Mouse (Mus musculus) limb, embryonic 12.5 days (tissue): ENCODE measurements around the gene Amz1. TPM values are rescaled to one million over a fixed set of nuclear protein-coding genes. Genes with fewer than 3 reads are reported as not detected.

Experiments used
- ATAC-seq: fragments of 200-750 bp; cut with Nextera tagmentation; 2 replicates; pipeline ENCODE4 v1.8.0; 2017; ENCODE audit warnings: low read depth, moderate TSS enrichment; ENCODE audit not compliant: insufficient number of reproducible peaks, insufficient read depth, low FRiP score, low TSS enrichment
- H3K27ac ChIP-seq: fragments of 300-500 bp; sonication (generic); 2 replicates; pipeline ENCODE4 v1.5.1; 2016; ENCODE audit warnings: mild to moderate bottlenecking, moderate library complexity
- H3K27me3 ChIP-seq: fragments of 300-500 bp; sonication (generic); 2 replicates; pipeline ENCODE4 v1.6.1; 2016; ENCODE audit warnings: mild to moderate bottlenecking, moderate library complexity
- H3K36me3 ChIP-seq: fragments of 300-500 bp; sonication (generic); 2 replicates; pipeline ENCODE4 v1.6.1; 2016; ENCODE audit warnings: mild to moderate bottlenecking, moderate library complexity
- H3K4me1 ChIP-seq: fragments of 300-500 bp; sonication (generic); replicated peaks from 2 replicates; pipeline ENCODE4 v1.6.1; 2016
- H3K4me2 ChIP-seq: fragments of 300-500 bp; sonication (generic); 2 replicates; pipeline ENCODE4 v1.6.1; 2016; ENCODE audit warnings: mild to moderate bottlenecking, moderate library complexity
- H3K4me3 ChIP-seq: fragments of 300-500 bp; sonication (generic); replicated peaks from 2 replicates; pipeline ENCODE4 v1.5.1; 2016; ENCODE audit warnings: mild to moderate bottlenecking
- H3K9ac ChIP-seq: fragments of 300-500 bp; sonication (generic); replicated peaks from 2 replicates; pipeline ENCODE4 v1.6.1; 2016; ENCODE audit warnings: mild to moderate bottlenecking, moderate library complexity
- H3K9me3 ChIP-seq: fragments of 300-500 bp; sonication (generic); 2 replicates; pipeline ENCODE4 v1.6.1; 2016; ENCODE audit warnings: mild to moderate bottlenecking, moderate library complexity
- WGBS: fragments of 180-500 bp; shearing (Covaris S2); methylation state at CpG from one replicate; pipeline ENCODE4 v1.1.7; 2016; 5-methylcytosine and 5-hydroxymethylcytosine counted together
- polyA plus RNA-seq: library from polyadenylated mRNA; unstranded; fragments of >200 nt; fragmentation: Nextera tagmentation; extraction: Ambion mirVana; gene quantifications from 2 replicates; pipeline ENCODE4 v1.2.1, GENCODE M21; 2016

The Amz1 gene
- polyA plus RNA-seq, 1 experiment from 2014 or later: 0.89 TPM

DNA sequence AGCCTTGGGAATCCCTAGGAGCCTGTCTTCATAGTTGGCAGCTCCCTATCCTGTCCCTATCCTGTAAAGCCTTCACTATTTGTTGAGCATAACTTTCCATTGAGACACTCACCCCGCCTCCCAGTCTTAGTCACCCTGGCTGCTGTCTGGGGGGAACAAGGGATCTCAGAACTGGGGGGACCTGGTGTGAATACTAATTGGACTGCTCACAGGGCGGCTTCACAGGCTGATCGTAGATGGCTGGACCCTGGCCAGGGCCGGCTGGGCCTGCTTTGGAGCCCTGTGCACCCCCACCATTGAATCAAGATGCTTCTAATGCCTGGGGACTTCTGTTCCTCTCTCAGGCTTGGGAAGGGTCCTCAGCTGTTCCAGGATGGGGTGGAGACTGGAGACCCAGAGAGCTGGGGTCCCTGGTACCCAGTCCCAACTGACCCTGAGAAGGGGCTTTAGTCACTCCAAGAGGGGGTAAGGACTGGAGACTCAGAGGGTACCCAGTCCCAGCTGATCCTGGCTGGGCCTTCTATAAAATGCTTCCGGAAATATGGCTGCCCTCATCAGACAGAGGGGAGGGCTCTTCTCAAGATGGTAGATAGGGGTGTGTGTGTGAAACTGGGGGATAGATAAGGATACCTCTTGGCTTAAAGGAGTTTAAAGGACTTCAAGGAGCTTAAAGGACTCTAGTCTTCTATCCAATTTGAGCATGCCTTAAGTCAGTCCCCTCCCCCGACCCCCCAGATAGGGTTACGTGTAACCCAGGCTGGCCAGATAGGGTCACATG lies 2.3 kb downstream of the Amz1 start:
- 83% methylated on average over 7 of the region's 7 CpGs for WGBS
- H3K36me3 ChIP-seq: no peaks in the 10 kb centered on the region
- no peak overlapping the region for H3K27ac ChIP-seq
- H3K9ac ChIP-seq: no peak overlapping the region
- H3K9me3 ChIP-seq: no peaks in the 10 kb centered on the region
- no peaks in the 10 kb centered on the region for H3K4me1 ChIP-seq
- ATAC-seq: 0 out of 2 replicates have a peak, but pooled peaks have one; percentile 21
- no peaks in the 10 kb centered on the region for H3K27me3 ChIP-seq
- no peak overlapping the region for H3K4me3 ChIP-seq
- no peak overlapping the region for H3K4me2 ChIP-seq

DNA sequence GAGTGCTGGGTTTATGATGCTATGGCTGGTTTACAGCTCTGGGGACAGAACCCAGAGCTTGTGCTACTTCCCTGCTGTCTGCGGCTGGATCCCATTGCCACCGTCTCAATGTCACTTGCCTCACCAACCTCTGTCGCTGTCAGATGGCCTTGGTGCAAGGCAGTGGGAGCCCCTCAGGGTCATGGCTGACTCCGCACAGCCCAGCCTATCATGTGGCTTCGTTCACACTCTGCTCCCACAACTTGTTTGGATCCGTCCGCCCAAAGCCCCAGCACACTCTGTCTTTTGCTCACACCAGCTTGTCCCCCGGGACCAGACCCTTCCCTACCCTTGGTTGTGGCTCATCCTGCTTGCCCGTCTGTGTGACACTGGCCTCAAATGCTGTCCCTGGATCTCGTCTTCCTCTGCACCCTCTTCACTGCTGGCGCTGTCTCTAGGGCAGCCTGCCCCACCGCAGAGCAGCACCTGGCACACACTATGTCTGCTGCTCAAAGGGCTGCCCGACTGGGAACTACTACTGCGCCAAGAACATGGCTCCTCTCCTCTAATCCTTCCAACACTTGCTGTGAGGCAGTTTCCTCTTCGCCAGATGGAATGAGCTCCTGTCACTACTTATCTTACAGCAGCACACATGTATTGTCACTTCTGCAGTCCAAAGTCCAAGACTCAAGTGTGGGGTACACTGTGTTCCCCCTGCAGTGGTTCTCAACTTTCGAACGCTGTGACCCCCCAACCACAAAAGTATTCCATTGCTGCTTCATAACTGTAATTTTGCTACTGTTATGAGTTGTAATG lies 3.2 kb downstream of the Amz1 start:
- no peaks in the 10 kb centered on the region for H3K27me3 ChIP-seq
- no peak for ATAC-seq
- WGBS: 79% methylated on average over 17 of the region's 17 CpGs

DNA sequence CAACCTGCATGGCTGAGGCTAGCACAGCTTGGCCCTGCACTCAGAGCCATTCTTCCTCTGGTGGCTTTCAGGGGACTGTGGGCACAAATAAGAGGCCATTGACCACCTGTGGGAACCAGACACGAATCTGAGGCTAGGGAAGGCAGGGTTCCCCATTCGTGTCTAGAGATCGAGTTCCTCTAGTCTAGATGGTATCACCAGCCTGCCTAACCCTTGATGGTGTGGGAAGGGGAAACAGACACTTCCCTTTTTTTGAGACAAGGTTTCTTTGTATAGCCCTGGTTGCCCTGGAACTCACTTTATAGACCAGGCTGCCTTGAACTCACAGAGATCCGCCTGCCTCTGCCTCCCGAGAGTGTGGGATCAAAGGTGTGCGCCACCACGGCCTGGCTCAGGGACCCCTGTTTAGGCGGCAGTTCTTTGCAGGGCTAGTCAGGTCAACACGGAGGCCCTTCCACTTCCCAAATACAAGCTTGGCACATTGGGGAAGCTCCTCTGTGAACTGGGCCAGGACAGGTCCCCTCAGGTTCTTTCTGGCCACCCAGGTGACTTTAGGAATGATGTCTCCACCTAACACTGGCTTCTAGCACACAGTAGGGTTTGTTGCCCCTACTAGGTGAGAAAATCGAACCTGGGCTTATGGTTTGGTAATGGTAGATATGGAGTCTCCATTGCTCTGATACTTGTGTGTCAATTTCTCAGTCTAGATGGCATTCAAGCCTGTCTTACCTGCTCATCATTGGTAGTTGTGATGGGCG lies 7.3 kb downstream of the Amz1 start:
- H3K36me3 ChIP-seq: no peaks in the 10 kb centered on the region
- H3K9me3 ChIP-seq: peaks cover 4% of the 10 kb centered on the region; the same call in 1 of the 2 replicates

More for the DNA sequence above, 3.2 kb downstream of the Amz1 start:
- Histone ChIP-seq H3K9ac (no peak overlapping the region), H3K27ac (no peak overlapping the region), H3K4me1 (no peaks in the 10 kb centered on the region), H3K4me3 (no peak overlapping the region), H3K9me3 (no peaks in the 10 kb centered on the region), H3K36me3 (no peaks in the 10 kb centered on the region), H3K4me2 (no peak overlapping the region)

GRCm38 (mm10) chr5:140732195-140732594 lies 8.3 kb downstream of the Amz1 start:
- Histone ChIP-seq H3K4me2 (no peak overlapping the region), H3K9ac (no peak overlapping the region), H3K27me3 (peaks cover 38% of the 10 kb centered on the region), H3K36me3 (no peaks in the 10 kb centered on the region), H3K27ac (no peak overlapping the region), H3K4me3 (no peak overlapping the region), H3K9me3 (peaks cover 8% of the 10 kb centered on the region; the same call in 1 of the 2 replicates), H3K4me1 (peaks cover 9% of the 10 kb centered on the region)
- 68% methylated on average over 4 of the region's 4 CpGs for WGBS
- ATAC-seq: no peak

More for the DNA sequence above, 7.3 kb downstream of the Amz1 start:
- no peak overlapping the region for H3K4me2 ChIP-seq
- H3K27me3 ChIP-seq: peaks cover 28% of the 10 kb centered on the region
- no peak for ATAC-seq
- H3K4me1 ChIP-seq: peaks cover 9% of the 10 kb centered on the region
- no peak overlapping the region for H3K27ac ChIP-seq
- no peak overlapping the region for H3K4me3 ChIP-seq
- WGBS: 90% methylated on average over 11 of the region's 11 CpGs
- H3K9ac ChIP-seq: no peak overlapping the region

GRCm38 (mm10) chr5:140733336-140733735 lies 9.4 kb downstream of the Amz1 start:
- no peak overlapping the region for H3K9ac ChIP-seq
- peaks cover 46% of the 10 kb centered on the region for H3K27me3 ChIP-seq
- peaks cover 9% of the 10 kb centered on the region for H3K4me1 ChIP-seq
- no peak for ATAC-seq
- H3K9me3 ChIP-seq: peaks cover 8% of the 10 kb centered on the region; the same call in 1 of the 2 replicates
- H3K36me3 ChIP-seq: no peaks in the 10 kb centered on the region
- no peak overlapping the region for H3K4me3 ChIP-seq
- no peak overlapping the region for H3K27ac ChIP-seq
- no peak overlapping the region for H3K4me2 ChIP-seq
- WGBS: 69% methylated on average over 3 of the region's 3 CpGs

DNA sequence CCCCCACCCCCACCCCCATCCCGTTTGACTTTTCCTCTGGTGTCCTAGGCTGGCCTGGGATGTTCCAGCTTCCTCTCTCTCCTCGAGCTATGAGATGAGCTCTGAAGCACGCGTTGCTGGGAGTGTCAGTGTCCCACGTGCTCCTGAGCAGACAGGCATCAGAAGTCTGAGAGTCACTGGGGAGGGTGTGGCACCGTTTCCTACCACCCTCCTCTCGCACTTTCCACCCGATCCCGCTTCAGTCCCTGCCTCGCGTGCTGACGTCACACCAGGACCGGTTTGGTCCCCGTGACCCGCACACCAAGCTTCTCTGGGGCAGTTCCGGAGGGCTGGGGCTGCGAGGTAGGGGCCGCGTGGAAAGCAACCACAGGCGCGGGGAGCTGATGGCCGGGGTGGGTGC lies 11.4 kb downstream of the Amz1 start:
- no peak overlapping the region for H3K27ac ChIP-seq
- WGBS: under 1% methylated on average over 22 of the region's 22 CpGs
- H3K9me3 ChIP-seq: peaks cover 8% of the 10 kb centered on the region; the same call in 1 of the 2 replicates
- peaks cover 9% of the 10 kb centered on the region for H3K4me1 ChIP-seq
- H3K4me2 ChIP-seq: peak overlapping the region; percentile 63
- peaks cover 46% of the 10 kb centered on the region for H3K27me3 ChIP-seq
- peak overlapping the region; percentile 48; the same call in 1 of the 2 replicates for H3K9ac ChIP-seq
- H3K36me3 ChIP-seq: no peaks in the 10 kb centered on the region
- H3K4me3 ChIP-seq: peak overlapping the region; percentile 37
- ATAC-seq: no peak

DNA sequence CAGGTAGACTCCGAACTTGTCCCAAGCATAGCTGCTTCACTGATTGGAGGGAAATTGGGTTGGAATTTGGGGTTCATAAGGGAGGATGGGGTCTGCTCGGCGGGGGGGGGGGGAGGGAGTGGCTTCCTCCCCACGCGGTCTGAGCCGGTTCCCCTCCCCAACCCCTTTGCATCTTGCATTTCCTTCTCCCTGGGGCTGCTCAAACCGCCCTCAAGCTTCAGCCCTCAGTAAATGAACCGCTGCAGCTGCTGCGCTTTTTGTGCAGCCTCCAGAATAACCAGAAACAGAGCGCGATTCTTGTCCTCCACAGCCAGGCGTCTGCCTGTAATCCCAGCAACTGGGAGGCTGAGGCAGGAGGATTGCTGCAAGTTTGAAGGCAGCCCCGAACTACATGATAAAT lies 12.2 kb downstream of the Amz1 start:
- Histone ChIP-seq H3K27me3 (peaks cover 46% of the 10 kb centered on the region), H3K9me3 (peaks cover 8% of the 10 kb centered on the region; the same call in 1 of the 2 replicates), H3K4me3 (peak overlapping the region; percentile 37; the same call in 1 of the 2 replicates), H3K4me2 (peak overlapping the region; percentile 63; the same call in 1 of the 2 replicates), H3K9ac (no peak overlapping the region), H3K27ac (no peak overlapping the region), H3K36me3 (no peaks in the 10 kb centered on the region), H3K4me1 (peaks cover 9% of the 10 kb centered on the region)
- WGBS: 18% methylated on average over 13 of the region's 13 CpGs
- ATAC-seq: no peak

DNA sequence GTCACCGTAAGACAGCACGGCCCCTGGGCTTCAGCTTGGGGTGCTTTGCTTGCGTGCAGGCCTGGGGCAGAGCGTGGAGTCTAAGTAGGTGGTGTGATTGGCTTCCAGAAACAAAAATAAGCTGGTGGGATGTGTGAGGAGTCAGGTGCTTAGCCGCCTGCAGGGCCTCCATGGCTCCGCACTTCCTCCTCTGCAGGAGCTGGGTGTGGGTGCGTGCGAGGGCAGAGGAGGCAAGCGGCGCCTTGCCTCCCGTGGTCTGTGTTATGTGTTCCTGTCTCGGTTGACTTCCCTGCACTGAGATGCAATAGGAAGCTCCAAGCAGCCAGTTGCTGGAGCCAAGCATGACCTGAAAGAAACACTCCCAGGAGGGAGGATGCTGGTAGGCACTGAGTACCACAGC lies 15.9 kb downstream of the Amz1 start:
- Histone ChIP-seq H3K27me3 (peaks cover 32% of the 10 kb centered on the region), H3K4me1 (peaks cover 9% of the 10 kb centered on the region), H3K27ac (no peak overlapping the region), H3K4me3 (no peak overlapping the region), H3K4me2 (no peak overlapping the region), H3K9ac (no peak overlapping the region), H3K9me3 (peaks cover 8% of the 10 kb centered on the region; the same call in 1 of the 2 replicates), H3K36me3 (no peaks in the 10 kb centered on the region)
- ATAC-seq: no peak
- WGBS: 80% methylated on average over 12 of the region's 12 CpGs

DNA sequence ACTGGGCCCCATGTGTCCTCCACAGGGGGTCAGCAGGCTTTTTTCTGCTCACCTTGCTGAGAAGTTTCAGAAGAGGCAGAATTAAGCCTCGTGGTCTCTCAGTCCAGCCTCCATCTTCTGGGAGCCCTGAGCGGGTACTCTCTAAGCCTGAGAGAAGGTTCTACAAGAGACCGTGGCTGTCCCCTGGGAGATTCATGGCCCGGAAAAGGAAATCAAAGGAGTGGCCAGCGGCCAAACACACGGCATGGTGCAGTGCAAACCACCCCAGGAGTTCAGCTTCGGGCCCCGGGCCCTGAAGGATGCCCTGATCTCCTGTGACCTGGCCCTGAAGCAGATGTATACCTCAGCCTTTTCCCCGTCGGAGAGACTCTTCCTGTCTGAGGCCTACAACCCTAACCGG lies 17.1 kb downstream of the Amz1 start:
- H3K36me3 ChIP-seq: no peaks in the 10 kb centered on the region

DNA sequence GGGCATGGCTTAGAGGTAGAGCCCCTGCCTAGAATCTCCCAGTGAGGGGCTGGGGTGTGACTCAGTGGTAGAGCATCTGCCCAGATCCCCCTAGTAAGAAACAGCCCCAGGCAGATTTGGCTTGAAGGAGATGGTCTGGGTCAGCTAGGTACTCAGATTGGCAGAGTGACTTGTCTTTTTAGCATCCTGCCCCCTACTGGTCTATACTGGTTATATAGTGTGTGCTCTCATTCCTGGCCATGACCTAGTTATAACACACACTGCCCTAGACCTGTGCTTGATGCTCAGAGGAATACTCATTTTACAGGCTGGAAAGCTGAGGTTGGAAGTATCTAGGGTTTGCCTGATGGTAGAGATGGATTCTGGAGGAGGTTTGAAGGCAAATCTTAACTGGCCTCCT lies 17.9 kb downstream of the Amz1 start:
- Histone ChIP-seq H3K4me3 (no peak overlapping the region), H3K27ac (no peak overlapping the region), H3K4me2 (no peak overlapping the region), H3K9ac (no peak overlapping the region), H3K9me3 (no peaks in the 10 kb centered on the region), H3K4me1 (no peaks in the 10 kb centered on the region), H3K36me3 (no peaks in the 10 kb centered on the region), H3K27me3 (peaks cover 11% of the 10 kb centered on the region)
- ATAC-seq: no peak

More for the DNA sequence above, 17.1 kb downstream of the Amz1 start:
- WGBS: 78% methylated on average over 11 of the region's 11 CpGs
- H3K9ac ChIP-seq: no peak overlapping the region
- ATAC-seq: no peak
- H3K27me3 ChIP-seq: peaks cover 19% of the 10 kb centered on the region
- no peak overlapping the region for H3K27ac ChIP-seq
- no peak overlapping the region for H3K4me2 ChIP-seq
- H3K4me3 ChIP-seq: no peak overlapping the region
- H3K9me3 ChIP-seq: peaks cover 6% of the 10 kb centered on the region; the same call in 1 of the 2 replicates
- no peaks in the 10 kb centered on the region for H3K4me1 ChIP-seq

DNA sequence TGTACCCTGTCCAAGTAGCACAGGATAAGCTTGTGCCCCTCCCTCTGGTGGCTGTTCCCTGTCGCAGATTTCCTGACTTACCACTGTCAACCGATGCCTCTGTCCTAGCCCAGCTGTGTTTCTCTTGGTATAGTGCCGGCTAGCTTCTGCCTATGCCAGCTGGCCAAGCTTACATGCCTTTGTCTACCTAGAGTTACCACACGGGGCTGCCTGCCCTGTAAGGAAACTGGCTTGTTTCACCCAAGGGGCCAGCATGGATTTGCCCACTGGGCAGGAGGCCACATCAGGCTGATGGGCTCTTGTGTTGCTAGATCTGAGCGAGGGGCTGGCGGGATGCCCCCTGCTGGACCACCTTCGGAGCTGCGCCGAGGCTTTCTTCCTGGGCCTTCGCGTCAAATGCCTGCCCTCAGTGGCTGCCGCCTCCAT lies 19.8 kb downstream of the Amz1 start:
- no peak overlapping the region for H3K9ac ChIP-seq
- 34% methylated on average over 12 of the region's 12 CpGs for WGBS
- H3K27ac ChIP-seq: no peak overlapping the region
- ATAC-seq: no peak
- no peaks in the 10 kb centered on the region for H3K36me3 ChIP-seq
- H3K27me3 ChIP-seq: no peaks in the 10 kb centered on the region
- no peaks in the 10 kb centered on the region for H3K4me1 ChIP-seq
- H3K9me3 ChIP-seq: no peaks in the 10 kb centered on the region
- H3K4me3 ChIP-seq: no peak overlapping the region
- no peak overlapping the region for H3K4me2 ChIP-seq
